ENCODE assay signal across 9 mouse cellular contexts in the genomic region with DNA sequence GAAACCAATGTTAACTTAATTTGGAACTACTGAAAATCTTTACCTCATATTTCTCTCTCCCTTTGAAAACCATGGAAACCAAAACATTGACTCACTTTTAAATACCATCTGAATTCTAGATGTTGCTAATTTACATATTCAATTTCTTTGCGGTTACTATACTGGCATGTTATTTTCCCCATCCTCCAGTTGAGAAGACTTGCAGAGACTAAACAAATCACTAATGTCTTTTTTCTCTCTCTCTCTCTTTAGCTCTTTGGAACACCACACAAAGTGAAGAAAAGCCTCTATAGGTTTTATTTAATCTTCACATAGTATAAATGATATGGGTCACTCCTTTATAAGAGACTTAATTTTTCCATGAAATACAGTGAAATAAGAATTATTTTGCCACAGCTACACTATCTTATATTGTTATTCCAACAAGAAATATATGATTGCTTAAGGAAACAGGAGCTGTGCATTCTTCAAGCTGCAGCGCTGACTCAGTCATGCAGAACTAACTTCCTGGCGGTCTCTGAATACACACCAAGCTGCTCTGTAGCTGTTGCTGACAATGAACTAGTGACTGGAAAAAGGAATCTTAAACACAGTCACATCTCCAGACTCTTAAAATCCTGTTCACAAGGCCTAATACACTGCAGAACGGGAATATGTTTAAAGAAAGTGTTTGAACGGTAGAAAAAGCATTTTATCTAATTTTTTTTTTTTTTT.
DNase-seq lines count a peak whose midpoint lies in the region; ATAC-seq and TF ChIP-seq lines count a peak whose summit lies in the region.
"Had no signal": no experiment of that assay in that cellular context is flagged by ENCODE, and none has a peak within 500 bp of the region (broad histone marks: within the 10 kb centered on the region; RNA-seq: fewer than 3 reads in every experiment).

No protein-coding gene starts in this region.

- no peak overlapping the region for H3K4me3 ChIP-seq in forebrain, postnatal 0 days (ENCODE audit: low read depth, low read length)
- no peak overlapping the region for H3K4me3 ChIP-seq in midbrain, embryonic 14.5 days (replicated peaks; ENCODE audit: low read depth, low read length)

- H3K4me1 ChIP-seq in forebrain, postnatal 0 days (ENCODE audit: insufficient read depth): 0 out of 2 replicates have a peak, but pooled peaks cover 2% of the 10 kb centered on the region
- 0 out of 2 replicates have a peak, but pooled peaks cover 2% of the 10 kb centered on the region for H3K4me1 ChIP-seq in midbrain, embryonic 14.5 days (ENCODE audit: control insufficient read depth, insufficient read depth, low read length)

- intact Hi-C loops in heart, postnatal 36 days (cut with DNase I): no loop called here

- TF ChIP-seq POLR2A in brain, embryonic 14.5 days (IDR thresholded peaks at IDR 0.05; ENCODE audit: borderline replicate concordance, extremely low read depth, insufficient read depth, insufficient read length, poor library complexity, severe bottlenecking): no peak

- H3K9ac ChIP-seq in forebrain, postnatal 0 days: no peak overlapping the region
- H3K9ac ChIP-seq in midbrain, embryonic 14.5 days (replicated peaks; ENCODE audit: low read length): no peak overlapping the region

- no peaks in the 10 kb centered on the region for H3K9me3 ChIP-seq in forebrain, postnatal 0 days (ENCODE audit: low read length)
- H3K9me3 ChIP-seq in midbrain, embryonic 14.5 days (ENCODE audit: control insufficient read depth, low read length): no peaks in the 10 kb centered on the region

- no peaks in the 10 kb centered on the region for H3K36me3 ChIP-seq in forebrain, postnatal 0 days (ENCODE audit: insufficient read depth)
- H3K36me3 ChIP-seq in midbrain, embryonic 14.5 days (ENCODE audit: control insufficient read depth, insufficient read depth, low read length): no peaks in the 10 kb centered on the region

- ATAC-seq in forebrain, postnatal 0 days: peak; percentile 87
- peak; percentile 70 for ATAC-seq in midbrain, embryonic 14.5 days (ENCODE audit: low FRiP score, low TSS enrichment)
- no peak for ATAC-seq in granulocyte monocyte progenitor cell, adult 5-6 weeks (replicated peaks; ENCODE audit: poor library complexity, severe bottlenecking)

- no peak overlapping the region for H3K27ac ChIP-seq in forebrain, postnatal 0 days (ENCODE audit: low read depth, low read length)
- no peak overlapping the region for H3K27ac ChIP-seq in midbrain, embryonic 14.5 days (replicated peaks; ENCODE audit: low read depth, low read length)

- H3K27me3 ChIP-seq in forebrain, postnatal 0 days (ENCODE audit: insufficient read depth, low read length): no peaks in the 10 kb centered on the region
- H3K27me3 ChIP-seq in midbrain, embryonic 14.5 days (ENCODE audit: control insufficient read depth, insufficient read depth, low read length): no peaks in the 10 kb centered on the region

- WGBS in forebrain, postnatal 0 days: 15% methylated on average over 5 of the region's 5 CpGs
- 11% methylated on average over 5 of the region's 5 CpGs for WGBS in midbrain, embryonic 14.5 days

- DNase-seq in Muller cell, postnatal 12 days (ENCODE audit: inconsistent ontology term): peak; percentile 68
- DNase-seq in brain, embryonic 14.5 days (ENCODE audit: low read depth): peak; percentile 97
- DNase-seq in forebrain, postnatal 0 days: peak; percentile 70
- peak; percentile 78 for DNase-seq in midbrain, embryonic 14.5 days
- DNase-seq in heart, postnatal 36 days: no peak
- DNase-seq in thymus, postnatal 25 days: no peak
- DNase-seq: adrenal gland, adult 8-10 months; heart, postnatal 14 days had no signal

- TF ChIP-seq CTCF in brain, embryonic 14.5 days (IDR thresholded peaks at IDR 0.05; ENCODE audit: borderline replicate concordance, extremely low read depth, insufficient read depth, insufficient read length): no peak
- TF ChIP-seq CTCF in forebrain, postnatal 0 days (IDR thresholded peaks at IDR 0.05; ENCODE audit: low read depth): no peak

- no peak overlapping the region for H3K4me2 ChIP-seq in forebrain, postnatal 0 days (ENCODE audit: low read depth)
- H3K4me2 ChIP-seq in midbrain, embryonic 14.5 days (ENCODE audit: low read length): no peak overlapping the region

Comparison
In these comparisons a context has a peak if more than half of its experiments do, and no peak if none do; other contexts are left out.
1. DNase-seq: peak in Muller cell, postnatal 12 days (single experiment), brain, embryonic 14.5 days (single experiment), forebrain, postnatal 0 days (single experiment) and midbrain, embryonic 14.5 days (single experiment); none in heart, postnatal 36 days (0 of 2) and thymus, postnatal 25 days (single experiment).